Comparison of ENCODE assay signal across 8 mouse cellular contexts in the genomic region with DNA sequence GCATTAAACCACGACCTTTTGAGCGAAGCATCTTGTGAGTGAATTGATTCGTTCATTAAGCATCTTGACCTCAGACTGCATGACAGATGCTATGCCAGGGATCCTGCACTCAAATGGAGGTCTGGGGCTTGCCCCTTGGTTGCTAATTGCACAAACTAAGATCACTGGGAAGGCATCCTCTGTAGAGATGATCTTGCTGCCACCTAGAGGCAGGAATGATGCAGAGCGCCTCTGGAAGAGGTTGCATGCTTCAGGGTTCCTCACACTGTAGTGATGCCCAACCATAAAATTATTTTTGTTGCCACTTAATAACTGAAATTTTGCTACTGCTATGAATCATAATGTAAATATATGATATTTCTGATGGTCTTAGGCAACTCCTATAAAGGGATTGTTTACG. TPM values are rescaled to one million over a fixed set of nuclear protein-coding genes. Genes with fewer than 3 reads are reported as not detected.
DNase-seq lines count a peak whose midpoint lies in the region; ATAC-seq and TF ChIP-seq lines count a peak whose summit lies in the region.

No protein-coding gene starts in this region.

- no peak overlapping the region for H3K4me3 ChIP-seq in heart, postnatal 0 days (ENCODE audit: low read depth, low read length)
- no peak overlapping the region for H3K4me3 ChIP-seq in heart, embryonic 12.5 days
- no peak overlapping the region for H3K4me3 ChIP-seq in ES-Bruce4 (ENCODE audit: low read depth, low read length)
- no peak overlapping the region for H3K4me3 ChIP-seq in midbrain, embryonic 14.5 days (replicated peaks; ENCODE audit: low read depth, low read length)

- no peak for ATAC-seq in heart, postnatal 0 days (ENCODE audit: insufficient read depth, low read depth)
- ATAC-seq in heart, embryonic 12.5 days (ENCODE audit: insufficient number of reproducible peaks, low FRiP score): no peak
- no peak for ATAC-seq in midbrain, embryonic 14.5 days (ENCODE audit: low FRiP score, low TSS enrichment)

- no peaks in the 10 kb centered on the region for H3K27me3 ChIP-seq in heart, postnatal 0 days (ENCODE audit: control insufficient read depth, insufficient read depth, low read length)
- H3K27me3 ChIP-seq in heart, embryonic 12.5 days (replicated peaks): peaks cover 3% of the 10 kb centered on the region; the same call in 1 of the 2 replicates
- H3K27me3 ChIP-seq in ES-Bruce4 (ENCODE audit: control insufficient read depth, insufficient read depth, low read length, poor library complexity, severe bottlenecking): no peaks in the 10 kb centered on the region
- no peaks in the 10 kb centered on the region for H3K27me3 ChIP-seq in midbrain, embryonic 14.5 days (ENCODE audit: control insufficient read depth, insufficient read depth, low read length)

- no peak overlapping the region for H3K27ac ChIP-seq in heart, postnatal 0 days (ENCODE audit: low read depth)
- no peak overlapping the region for H3K27ac ChIP-seq in heart, embryonic 12.5 days (ENCODE audit: poor library complexity, severe bottlenecking)
- H3K27ac ChIP-seq in ES-Bruce4 (ENCODE audit: insufficient read depth, low read length): no peak overlapping the region
- H3K27ac ChIP-seq in midbrain, embryonic 14.5 days (replicated peaks; ENCODE audit: low read depth, low read length): no peak overlapping the region

- no peaks in the 10 kb centered on the region for H3K36me3 ChIP-seq in heart, postnatal 0 days (replicated peaks; ENCODE audit: control insufficient read depth, insufficient read depth, low read length)
- H3K36me3 ChIP-seq in heart, embryonic 12.5 days: no peaks in the 10 kb centered on the region
- no peaks in the 10 kb centered on the region for H3K36me3 ChIP-seq in ES-Bruce4 (ENCODE audit: control insufficient read depth, insufficient read depth, low read length, poor library complexity, severe bottlenecking)
- H3K36me3 ChIP-seq in midbrain, embryonic 14.5 days (ENCODE audit: control insufficient read depth, insufficient read depth, low read length): no peaks in the 10 kb centered on the region

- H3K9me3 ChIP-seq in heart, postnatal 0 days (replicated peaks; ENCODE audit: control insufficient read depth, low read length): no peaks in the 10 kb centered on the region
- H3K9me3 ChIP-seq in heart, embryonic 12.5 days (replicated peaks): peaks cover 4% of the 10 kb centered on the region; the same call in 1 of the 2 replicates
- H3K9me3 ChIP-seq in ES-Bruce4 (replicated peaks; ENCODE audit: control insufficient read depth, insufficient read depth, low read length, poor library complexity, severe bottlenecking): no peaks in the 10 kb centered on the region
- no peaks in the 10 kb centered on the region for H3K9me3 ChIP-seq in midbrain, embryonic 14.5 days (ENCODE audit: control insufficient read depth, low read length)

- 62% methylated on average over 5 of the region's 5 CpGs for WGBS in heart, postnatal 0 days
- WGBS in heart, embryonic 12.5 days: 52% methylated on average over 5 of the region's 5 CpGs
- WGBS in midbrain, embryonic 14.5 days: 44% methylated on average over 5 of the region's 5 CpGs

- DNase-seq in heart, postnatal 0 days (ENCODE audit: low spot score): peak; percentile 26
- DNase-seq in cerebellum, adult 9-10 months: peak; percentile 60
- DNase-seq in frontal cortex, postnatal 36 days (ENCODE audit: low spot score in 2 of 2): peak; percentile 48 to 71
- DNase-seq in layer of hippocampus, postnatal 36 days: peak; percentile 21 to 28
- DNase-seq in midbrain, embryonic 14.5 days: peak; percentile 82
- no peak for DNase-seq in yolk sac, embryonic 10.5 days (ENCODE audit: low spot score)

- H3K4me1 ChIP-seq in heart, postnatal 0 days (ENCODE audit: control insufficient read depth, insufficient read depth): no peaks in the 10 kb centered on the region
- H3K4me1 ChIP-seq in heart, embryonic 12.5 days (replicated peaks): peaks cover 4% of the 10 kb centered on the region
- H3K4me1 ChIP-seq in ES-Bruce4 (ENCODE audit: control insufficient read depth, insufficient read depth, low read length): no peaks in the 10 kb centered on the region
- H3K4me1 ChIP-seq in midbrain, embryonic 14.5 days (ENCODE audit: control insufficient read depth, insufficient read depth, low read length): peaks cover 11% of the 10 kb centered on the region; the same call in 1 of the 2 replicates

- TF ChIP-seq EP300 in heart, postnatal 0 days (IDR thresholded peaks at IDR 0.05; ENCODE audit: low read depth): no peak
- TF ChIP-seq EP300 in ES-Bruce4 (IDR thresholded peaks at IDR 0.05; ENCODE audit: insufficient read depth, low read depth, low read length): no peak

- H3K9ac ChIP-seq in heart, postnatal 0 days (replicated peaks; ENCODE audit: low read depth, low read length): no peak overlapping the region
- H3K9ac ChIP-seq in heart, embryonic 12.5 days: no peak overlapping the region
- H3K9ac ChIP-seq in ES-Bruce4 (ENCODE audit: low read depth, poor library complexity, severe bottlenecking): no peak overlapping the region
- H3K9ac ChIP-seq in midbrain, embryonic 14.5 days (replicated peaks; ENCODE audit: low read length): no peak overlapping the region

- no peak overlapping the region for H3K4me2 ChIP-seq in heart, postnatal 0 days (ENCODE audit: low read depth, low read length)
- H3K4me2 ChIP-seq in heart, embryonic 12.5 days: no peak overlapping the region
- no peak overlapping the region for H3K4me2 ChIP-seq in midbrain, embryonic 14.5 days (ENCODE audit: low read length)

- peak; percentile 87 for TF ChIP-seq CTCF in heart, postnatal 0 days (IDR thresholded peaks at IDR 0.05; ENCODE audit: low read depth)
- peak; percentile 61 for TF ChIP-seq CTCF in ES-Bruce4 (IDR thresholded peaks at IDR 0.05; ENCODE audit: low read depth, low read length)

- TF ChIP-seq POLR2A in ES-Bruce4 (IDR thresholded peaks at IDR 0.05; ENCODE audit: insufficient read depth, low read length): no peak

RNA-seq across cellular contexts. Expression of a gene that starts 37.3 kb away (rescaled TPM):
- 25.0 and 27.6 TPM in 2 replicates for total RNA-seq in heart, postnatal 0 days (2014; rRNA removed; ENCODE audit: low replicate concordance)
- polyA plus RNA-seq in heart, postnatal 0 days (2015; fragmentation: Nextera tagmentation; extraction: Ambion mirVana): 9.0 and 9.2 TPM in 2 replicates
- polyA plus RNA-seq in heart, embryonic 12.5 days (2016; fragmentation: Nextera tagmentation; extraction: Ambion mirVana): 7.2 and 9.0 TPM in 2 replicates
- polyA plus RNA-seq in ES-Bruce4 (2011; ENCODE audit: insufficient read depth, insufficient read length, low read depth, missing spikeins): not detected in 2 replicates
- total RNA-seq in layer of hippocampus, postnatal 36 days (2021): 1 to 10 TPM; 1.3 to 1.6 TPM
- polyA plus RNA-seq in midbrain, embryonic 14.5 days (2014; fragmentation: Nextera tagmentation; extraction: Ambion mirVana): 2.6 and 3.5 TPM in 2 replicates
